Mouse (Mus musculus) forebrain, embryonic 12.5 days (tissue): ENCODE results near the gene Ttc8. TPM values are rescaled to one million over a fixed set of nuclear protein-coding genes. Genes with fewer than 3 reads are reported as not detected.

Experiments
- ATAC-seq: fragments of 200-750 bp; cut with Nextera tagmentation; 2 replicates; pipeline ENCODE4 v1.8.0; 2017; ENCODE audit warnings: moderate TSS enrichment; ENCODE audit not compliant: low FRiP score
- H3K27ac ChIP-seq: fragments of 300-500 bp; sonication (generic); 2 replicates; pipeline ENCODE4 v1.5.1; 2016; ENCODE audit warnings: mild to moderate bottlenecking
- H3K27me3 ChIP-seq: fragments of 300-500 bp; sonication (generic); 2 replicates; pipeline ENCODE4 v1.6.1; 2016; ENCODE audit warnings: mild to moderate bottlenecking
- H3K36me3 ChIP-seq: fragments of 300-500 bp; sonication (generic); replicated peaks from 2 replicates; pipeline ENCODE4 v1.6.1; 2016; ENCODE audit warnings: mild to moderate bottlenecking
- H3K4me1 ChIP-seq: fragments of 300-500 bp; sonication (generic); 2 replicates; pipeline ENCODE4 v1.6.1; 2016
- H3K4me2 ChIP-seq: fragments of 300-500 bp; sonication (generic); 2 replicates; pipeline ENCODE4 v1.6.1; 2016; ENCODE audit warnings: mild to moderate bottlenecking, moderate library complexity
- H3K4me3 ChIP-seq: fragments of 300-500 bp; sonication (generic); replicated peaks from 2 replicates; pipeline ENCODE4 v1.5.1; 2016; ENCODE audit warnings: mild to moderate bottlenecking
- H3K9ac ChIP-seq: fragments of 300-500 bp; sonication (generic); 2 replicates; pipeline ENCODE4 v1.6.1; 2016; ENCODE audit warnings: mild to moderate bottlenecking
- H3K9me3 ChIP-seq: fragments of 300-500 bp; sonication (generic); 2 replicates; pipeline ENCODE4 v1.6.1; 2016
- WGBS: fragments of 180-500 bp; shearing (Covaris S2); methylation state at CpG from one replicate; pipeline ENCODE4 v1.1.7; 2016; 5-methylcytosine and 5-hydroxymethylcytosine counted together
- polyA plus RNA-seq: library from polyadenylated mRNA; unstranded; fragments of >200 nt; fragmentation: Nextera tagmentation; extraction: Ambion mirVana; gene quantifications from 2 replicates; pipeline ENCODE4 v1.2.1, GENCODE M21; 2016

Ttc8 gene
- polyA plus RNA-seq, 1 experiment from 2014 or later = 44.9 TPM

DNA sequence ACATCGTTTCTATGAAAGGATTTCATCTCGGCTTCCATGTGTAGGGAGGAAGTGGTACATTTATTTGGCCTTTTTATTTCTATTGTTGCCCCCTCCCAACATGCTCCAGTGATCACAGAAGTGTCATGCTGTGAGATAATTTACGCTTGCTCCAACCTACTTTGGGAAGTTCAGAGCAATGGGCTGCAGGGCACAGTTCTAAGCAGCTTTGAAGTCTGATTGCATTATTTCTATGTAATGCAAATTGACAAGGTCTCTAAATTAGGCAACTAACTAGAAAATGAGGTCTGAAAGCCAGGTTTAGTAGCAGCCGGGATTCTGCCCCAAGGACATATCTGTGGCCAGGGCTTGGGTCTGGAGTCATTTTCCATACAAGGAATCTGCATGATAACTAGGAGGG lies 89.1 kb downstream of the Ttc8 start:
- no peak for ATAC-seq
- 8% methylated on average over 4 of the region's 4 CpGs for WGBS
- H3K4me2 ChIP-seq = no peak overlapping the region
- no peaks in the 10 kb centered on the region for H3K9me3 ChIP-seq
- no peaks in the 10 kb centered on the region for H3K36me3 ChIP-seq
- no peaks in the 10 kb centered on the region for H3K27me3 ChIP-seq
- H3K4me3 ChIP-seq = no peak overlapping the region
- peak overlapping the region; percentile 87 for H3K27ac ChIP-seq
- H3K9ac ChIP-seq = no peak overlapping the region
- peaks cover 33% of the 10 kb centered on the region for H3K4me1 ChIP-seq

DNA sequence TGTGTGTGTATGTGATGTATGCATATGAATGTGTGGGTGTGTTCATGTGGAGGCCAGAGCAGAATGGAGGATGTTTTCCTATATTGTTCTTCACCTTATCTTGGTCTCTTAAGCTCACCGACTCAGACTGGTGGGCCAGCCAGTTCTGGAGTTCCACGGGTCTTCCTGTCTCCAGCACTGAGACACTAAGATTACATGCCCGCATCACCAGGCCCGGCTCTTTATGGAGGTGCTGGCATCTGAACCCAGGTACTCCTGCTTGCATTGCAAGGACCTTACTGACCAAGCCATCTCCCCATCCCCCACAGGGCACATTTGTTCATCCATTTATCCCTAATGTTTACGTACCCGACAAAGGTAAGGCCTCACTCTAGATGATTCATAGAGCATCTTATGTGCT lies 89.7 kb downstream of the Ttc8 start:
- no peak for ATAC-seq
- H3K4me1 ChIP-seq = peaks cover 33% of the 10 kb centered on the region
- no peaks in the 10 kb centered on the region for H3K36me3 ChIP-seq
- no peak overlapping the region for H3K4me2 ChIP-seq
- no peaks in the 10 kb centered on the region for H3K27me3 ChIP-seq
- peak overlapping the region; percentile 87 for H3K27ac ChIP-seq
- 65% methylated on average over 6 of the region's 6 CpGs for WGBS
- no peak overlapping the region for H3K9ac ChIP-seq
- no peak overlapping the region for H3K4me3 ChIP-seq
- no peaks in the 10 kb centered on the region for H3K9me3 ChIP-seq

DNA sequence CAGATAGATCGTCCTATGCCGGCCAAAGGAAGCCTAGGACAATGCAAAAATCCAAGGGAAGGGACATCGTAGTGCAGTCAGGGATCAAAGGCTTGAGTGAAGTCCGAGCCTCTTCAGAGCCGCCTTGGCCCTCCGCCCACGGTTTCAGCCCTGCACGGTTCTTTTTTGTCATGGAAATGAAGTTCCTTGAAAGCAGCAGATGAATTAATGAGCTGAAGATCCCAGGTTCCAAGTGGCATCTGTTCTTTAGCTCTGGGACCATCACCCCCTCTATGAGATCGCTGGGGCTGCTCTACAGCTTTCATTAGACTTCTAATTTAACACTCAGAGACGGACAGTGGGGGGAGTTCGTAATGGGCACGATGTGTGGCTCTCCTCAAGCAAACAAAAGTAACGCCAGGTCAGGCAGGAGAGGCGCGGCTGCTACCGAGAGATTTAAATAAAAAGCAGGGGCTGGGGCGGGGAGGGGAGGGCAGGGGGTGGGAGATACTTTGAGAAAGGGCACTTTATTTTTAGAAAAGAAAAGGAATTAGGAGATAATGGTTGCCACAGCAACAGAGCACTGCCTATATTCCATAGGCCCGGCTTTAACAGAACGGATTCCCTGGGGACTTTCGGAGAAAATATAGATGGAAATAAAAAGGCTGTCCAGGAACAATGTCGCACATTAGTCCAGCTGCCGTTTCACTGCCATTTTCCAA lies 90.9 kb downstream of the Ttc8 start:
- WGBS = 1% methylated on average over 22 of the region's 22 CpGs

DNA sequence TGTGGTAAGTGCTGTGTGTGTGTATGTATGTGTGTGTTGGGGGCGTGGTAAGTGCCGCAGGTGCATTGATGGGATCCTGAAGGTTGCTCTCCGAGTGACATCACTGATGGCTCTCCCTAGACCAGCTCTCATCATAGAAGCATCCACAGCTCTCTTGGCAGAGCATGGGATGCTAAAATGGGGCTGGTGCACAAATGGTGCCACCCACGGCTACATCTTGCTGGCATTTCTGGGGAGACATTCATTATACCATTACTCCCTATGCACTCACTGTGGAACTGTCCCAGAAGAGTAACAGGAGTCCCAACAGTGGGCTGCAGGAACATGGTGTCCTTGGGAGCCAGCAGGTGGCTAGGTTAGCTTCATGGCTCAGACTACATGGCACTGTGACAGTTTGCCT lies 95.5 kb downstream of the Ttc8 start:
- H3K9me3 ChIP-seq = no peaks in the 10 kb centered on the region
- H3K9ac ChIP-seq = no peak overlapping the region
- H3K4me2 ChIP-seq = no peak overlapping the region
- no peaks in the 10 kb centered on the region for H3K36me3 ChIP-seq
- peaks cover 12% of the 10 kb centered on the region for H3K4me1 ChIP-seq
- no peak overlapping the region for H3K27ac ChIP-seq
- no peak overlapping the region for H3K4me3 ChIP-seq
- no peak for ATAC-seq
- H3K27me3 ChIP-seq = no peaks in the 10 kb centered on the region
- 93% methylated on average over 4 of the region's 4 CpGs for WGBS

More for the DNA sequence above, 90.9 kb downstream of the Ttc8 start:
- no peak overlapping the region for H3K4me3 ChIP-seq
- no peaks in the 10 kb centered on the region for H3K27me3 ChIP-seq
- peak; percentile 94 for ATAC-seq
- H3K4me1 ChIP-seq = peaks cover 33% of the 10 kb centered on the region
- peak overlapping the region; percentile 26; the same call in 1 of the 2 replicates for H3K4me2 ChIP-seq
- no peaks in the 10 kb centered on the region for H3K36me3 ChIP-seq
- no peak overlapping the region for H3K9ac ChIP-seq
- peak overlapping the region; percentile 87 for H3K27ac ChIP-seq
- H3K9me3 ChIP-seq = no peaks in the 10 kb centered on the region

DNA sequence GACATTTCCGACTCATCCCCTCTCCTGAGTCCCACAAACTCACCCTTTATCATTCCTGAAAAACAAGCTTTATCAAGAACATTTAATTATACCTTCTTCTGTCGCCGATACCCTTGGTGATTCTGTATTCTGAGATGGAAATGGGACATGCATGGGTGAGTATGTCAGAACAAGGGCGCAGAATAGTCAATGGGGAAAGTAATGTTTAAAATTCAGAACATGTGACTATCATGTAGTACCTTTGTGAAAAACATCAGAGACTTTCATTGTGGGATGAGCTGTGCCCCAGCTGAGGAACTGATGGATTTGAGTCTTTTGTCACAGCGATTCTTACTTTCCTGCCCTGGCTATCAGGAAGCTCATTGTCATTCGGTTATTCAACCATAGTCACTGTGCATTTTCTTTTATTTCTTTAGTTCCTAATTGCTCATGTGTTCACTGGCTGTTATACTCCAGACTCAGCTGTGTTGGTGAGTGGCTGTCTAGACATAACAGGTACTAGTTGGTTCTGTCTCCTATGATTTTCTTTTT lies 104.1 kb downstream of the Ttc8 start:
- Histone ChIP-seq H3K9ac (no peak overlapping the region), H3K36me3 (no peaks in the 10 kb centered on the region), H3K4me2 (no peak overlapping the region), H3K9me3 (no peaks in the 10 kb centered on the region), H3K27me3 (peaks cover 6% of the 10 kb centered on the region; the same call in 1 of the 2 replicates), H3K4me1 (peaks cover 14% of the 10 kb centered on the region; the same call in 1 of the 2 replicates), H3K4me3 (no peak overlapping the region), H3K27ac (no peak overlapping the region)
- 73% methylated on average over 6 of the region's 6 CpGs for WGBS
- no peak for ATAC-seq

DNA sequence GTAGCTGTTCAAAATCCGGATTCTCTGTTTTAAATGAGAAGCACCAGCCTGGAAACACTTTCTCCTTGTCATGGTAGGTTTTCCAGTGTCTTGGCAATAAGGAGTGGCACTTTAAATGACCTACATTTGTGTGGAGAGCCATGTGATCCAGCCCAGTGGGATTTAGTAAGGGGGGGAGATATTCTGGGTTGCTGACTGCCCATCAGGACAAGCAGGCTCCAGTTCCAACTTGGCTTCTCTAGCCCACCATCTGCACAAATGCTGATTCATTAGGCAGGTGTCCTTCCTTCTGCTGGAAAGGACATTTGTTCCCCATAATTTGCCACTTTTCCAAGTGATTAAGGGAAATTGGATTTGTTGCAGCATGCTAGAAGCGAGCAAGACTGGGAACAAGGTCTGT lies 105.9 kb downstream of the Ttc8 start:
- H3K4me2 ChIP-seq = no peak overlapping the region
- no peak overlapping the region for H3K27ac ChIP-seq
- H3K9me3 ChIP-seq = no peaks in the 10 kb centered on the region
- no peaks in the 10 kb centered on the region for H3K36me3 ChIP-seq
- peaks cover 17% of the 10 kb centered on the region; the same call in 1 of the 2 replicates for H3K27me3 ChIP-seq
- no peak for ATAC-seq
- H3K4me1 ChIP-seq = peaks cover 22% of the 10 kb centered on the region; the same call in 1 of the 2 replicates
- WGBS = 80% methylated on average over 2 of the region's 2 CpGs
- H3K9ac ChIP-seq = no peak overlapping the region
- H3K4me3 ChIP-seq = no peak overlapping the region

DNA sequence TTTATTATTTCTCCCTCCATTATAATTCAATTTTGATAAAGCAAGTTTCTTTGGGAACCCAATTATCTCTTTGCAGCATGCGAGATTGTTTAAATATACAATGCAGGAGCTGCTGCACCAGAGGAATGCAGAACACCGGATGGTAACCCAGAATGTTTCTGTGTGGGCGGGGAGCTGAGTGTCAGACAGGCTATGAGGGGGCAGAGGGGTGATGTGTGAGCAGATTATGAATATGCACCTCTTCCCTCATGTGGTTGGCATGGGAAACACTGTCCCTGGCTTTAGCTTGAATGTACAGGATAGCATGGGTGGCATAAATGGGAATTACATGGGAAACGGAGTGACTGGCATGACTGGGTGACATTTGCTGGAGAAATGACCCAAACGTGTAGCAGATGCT lies 108.3 kb downstream of the Ttc8 start:
- WGBS = 60% methylated on average over 5 of the region's 5 CpGs
- H3K27ac ChIP-seq = no peak overlapping the region
- H3K4me3 ChIP-seq = no peak overlapping the region
- peaks cover 22% of the 10 kb centered on the region; the same call in 1 of the 2 replicates for H3K4me1 ChIP-seq
- no peak overlapping the region for H3K4me2 ChIP-seq
- H3K36me3 ChIP-seq = no peaks in the 10 kb centered on the region
- no peak overlapping the region for H3K9ac ChIP-seq
- H3K9me3 ChIP-seq = no peaks in the 10 kb centered on the region
- no peak for ATAC-seq
- peaks cover 31% of the 10 kb centered on the region for H3K27me3 ChIP-seq

DNA sequence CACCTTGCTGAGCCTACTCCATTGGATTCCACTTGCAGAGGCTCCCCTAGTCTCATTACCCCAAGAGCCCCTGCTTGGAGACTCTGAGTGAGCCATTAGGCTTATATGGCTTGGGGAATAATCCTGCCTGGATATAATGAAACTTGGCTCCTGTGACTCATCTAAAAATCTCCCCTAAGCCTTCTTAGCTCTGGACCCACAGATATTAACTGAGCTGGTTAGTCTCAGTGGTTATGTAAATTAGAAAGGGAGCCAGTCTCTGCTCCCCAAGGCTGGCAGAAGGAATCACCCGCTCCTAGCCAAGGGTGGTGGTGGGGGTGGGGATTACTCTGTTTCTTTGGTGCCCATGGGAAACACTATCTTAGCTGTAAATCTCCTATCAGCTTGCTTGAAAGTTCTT lies 109.6 kb downstream of the Ttc8 start:
- Histone ChIP-seq H3K4me3 (no peak overlapping the region), H3K27me3 (peaks cover 40% of the 10 kb centered on the region), H3K4me1 (peaks cover 17% of the 10 kb centered on the region; the same call in 1 of the 2 replicates), H3K9ac (no peak overlapping the region), H3K4me2 (no peak overlapping the region), H3K36me3 (no peaks in the 10 kb centered on the region), H3K9me3 (no peaks in the 10 kb centered on the region), H3K27ac (no peak overlapping the region)
- WGBS = 67% methylated on average over 1 of the region's 1 CpGs
- no peak for ATAC-seq

Other genes starting within 250 kb of the Ttc8 start
- 8.6 and 9.8 TPM in 2 replicates for gene Ptpn21, start 183.2 kb upstream of the Ttc8 start, polyA plus RNA-seq
- gene Zc3h14, start 173.6 kb upstream of the Ttc8 start, polyA plus RNA-seq = 156 and 160 TPM in 2 replicates
- gene Eml5, start 19.1 kb upstream of the Ttc8 start, polyA plus RNA-seq = 30.4 and 42.0 TPM in 2 replicates